Mouse (Mus musculus) CD4-positive, CD25-positive, alpha-beta regulatory T cell, adult 4 months (primary cell): Measurements from ENCODE around the gene Etnk2. TPM values are rescaled to one million over a fixed set of nuclear protein-coding genes. Genes with fewer than 3 reads are reported as not detected.

Experiments
- ATAC-seq: one replicate; pipeline ENCODE4 v1.8.0; 2017
- polyA plus RNA-seq, 2 experiments: library from polyadenylated mRNA; unstranded; fragments of 100-300 nt; shearing (Covaris generic); gene quantifications; one replicate each; pipeline ENCODE4 v1.2.1; 2017

The Etnk2 gene
- polyA plus RNA-seq, 2 experiments from 2014 or later = not detected

DNA sequence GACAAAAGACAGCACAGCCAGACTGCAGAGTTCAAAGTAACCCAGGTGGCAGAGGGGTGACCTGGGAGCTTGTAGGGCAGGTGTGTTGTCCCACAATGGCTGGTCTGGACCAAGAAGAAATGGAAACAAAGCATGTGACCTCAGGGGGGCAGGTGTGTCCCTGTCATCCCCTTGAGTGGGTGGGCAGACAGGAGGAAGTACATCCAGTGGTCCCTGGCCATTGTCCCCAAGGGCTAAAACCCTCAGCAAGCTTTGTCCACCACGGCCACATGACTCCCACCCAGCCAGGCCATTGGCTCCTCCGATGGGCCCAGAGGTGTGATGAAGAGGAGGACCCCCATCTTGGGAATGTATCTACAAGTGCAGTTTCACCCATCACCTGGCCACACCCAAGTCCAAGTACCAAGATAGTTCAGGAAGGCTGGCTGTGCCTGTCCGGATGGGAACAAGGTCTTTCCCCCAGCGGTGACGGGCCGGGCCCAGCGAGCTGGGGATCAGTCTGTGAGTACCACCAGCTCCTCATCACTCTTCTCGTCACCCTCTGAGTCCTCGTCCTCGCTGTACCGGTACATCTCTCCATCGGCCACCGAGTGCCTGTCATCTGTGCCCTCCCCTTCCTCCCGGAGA, 19.9 kb downstream of the Etnk2 start:
- ATAC-seq = no peak

DNA sequence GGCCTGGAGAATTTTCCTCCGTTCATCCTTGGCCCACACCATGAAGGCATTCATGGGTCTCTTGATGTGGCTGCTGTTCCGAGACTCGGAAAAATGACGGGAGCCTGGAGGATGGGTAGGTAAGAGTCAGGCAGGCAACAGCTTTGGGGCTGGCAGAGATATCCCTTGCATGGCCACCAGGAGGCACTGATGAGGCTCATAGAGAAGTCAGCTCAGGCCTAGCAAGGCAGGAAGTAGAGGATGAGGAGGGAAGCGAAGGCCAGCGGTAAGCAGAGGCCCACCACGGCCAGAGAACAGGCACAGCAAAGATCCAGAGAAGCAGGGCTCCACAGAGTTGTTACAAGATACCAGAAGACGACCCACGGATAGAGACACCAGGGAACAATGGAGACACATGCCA, 22.1 kb downstream of the Etnk2 start:
- peak; percentile 79 for ATAC-seq

GRCm38 (mm10) chr1:133386209-133386608, 22.8 kb downstream of the Etnk2 start:
- no peak for ATAC-seq

DNA sequence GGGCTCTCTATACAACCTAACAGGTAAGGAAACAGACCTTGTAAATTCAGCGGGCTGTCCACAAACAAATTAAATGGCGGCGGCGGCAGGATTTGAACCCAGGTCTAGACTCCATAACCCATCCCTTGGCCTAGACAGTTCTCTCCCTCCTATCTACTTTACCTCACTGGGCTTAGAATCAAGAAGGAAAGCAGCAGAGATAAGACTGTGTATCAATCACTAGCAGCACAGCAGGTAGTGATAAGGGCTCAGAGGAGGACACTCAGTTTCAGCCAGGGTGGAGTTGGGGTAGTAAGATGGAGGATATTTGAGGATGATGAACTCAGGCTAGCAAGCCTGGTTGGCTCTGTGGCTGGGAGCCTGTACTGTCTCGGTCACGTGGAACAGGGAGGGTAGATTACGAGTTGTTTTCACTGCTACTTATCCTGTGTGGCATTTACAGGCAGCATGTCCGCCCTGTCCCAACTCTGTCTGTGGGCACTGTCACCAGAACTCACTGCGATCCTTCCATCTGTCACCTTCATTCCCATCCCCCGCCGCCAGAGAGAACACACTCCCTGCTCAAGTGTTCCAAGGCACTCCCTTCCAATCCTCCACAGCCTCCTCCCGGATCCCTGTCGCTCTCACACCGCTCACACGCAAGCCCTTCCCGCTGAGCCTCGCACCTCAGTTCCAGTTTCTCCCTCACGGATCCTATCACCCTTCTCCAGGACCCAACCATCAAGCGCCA, 24.3 kb downstream of the Etnk2 start:
- no peak for ATAC-seq

DNA sequence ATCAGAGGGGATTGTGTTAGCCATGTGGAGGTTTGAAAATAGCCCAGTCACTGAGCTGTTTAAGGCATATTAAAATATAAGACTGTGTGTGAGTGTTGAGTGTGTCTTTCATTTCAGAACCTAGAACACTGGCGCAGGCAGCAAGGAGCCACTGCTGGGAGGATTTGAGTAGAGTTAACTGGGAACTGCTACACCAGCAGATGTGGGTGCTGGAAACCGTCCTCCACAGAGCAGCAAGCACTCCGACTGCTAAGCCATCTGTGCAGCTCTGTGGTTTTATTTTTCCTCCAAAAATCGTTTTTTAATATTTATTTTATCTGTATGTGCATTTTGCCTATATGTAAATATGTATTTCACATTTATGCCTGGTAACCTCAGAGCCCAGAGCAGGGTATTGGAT, 31.3 kb downstream of the Etnk2 start:
- no peak for ATAC-seq

GRCm38 (mm10) chr1:133396693-133397092, 33.3 kb downstream of the Etnk2 start:
- no peak for ATAC-seq

DNA sequence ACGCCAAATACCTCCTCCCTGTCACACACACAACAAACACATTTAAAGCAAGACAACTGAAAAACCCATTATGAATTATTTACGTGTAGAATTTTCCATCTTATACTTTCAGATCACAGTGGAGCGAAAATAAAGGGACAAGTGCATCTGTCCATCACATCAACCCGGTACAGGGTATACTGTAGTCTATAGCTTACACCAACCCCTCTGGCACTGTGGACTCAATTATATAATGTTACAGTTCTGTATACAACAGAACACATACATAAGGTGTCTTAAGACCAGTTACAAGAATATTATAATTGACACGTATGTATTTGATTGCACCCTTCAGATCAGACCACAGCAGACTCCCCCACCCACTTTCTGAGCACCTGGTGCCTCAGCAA, 33.7 kb downstream of the Etnk2 start:
- ATAC-seq = no peak

GRCm38 (mm10) chr1:133397483-133398237, 34.3 kb downstream of the Etnk2 start:
- ATAC-seq = no peak

DNA sequence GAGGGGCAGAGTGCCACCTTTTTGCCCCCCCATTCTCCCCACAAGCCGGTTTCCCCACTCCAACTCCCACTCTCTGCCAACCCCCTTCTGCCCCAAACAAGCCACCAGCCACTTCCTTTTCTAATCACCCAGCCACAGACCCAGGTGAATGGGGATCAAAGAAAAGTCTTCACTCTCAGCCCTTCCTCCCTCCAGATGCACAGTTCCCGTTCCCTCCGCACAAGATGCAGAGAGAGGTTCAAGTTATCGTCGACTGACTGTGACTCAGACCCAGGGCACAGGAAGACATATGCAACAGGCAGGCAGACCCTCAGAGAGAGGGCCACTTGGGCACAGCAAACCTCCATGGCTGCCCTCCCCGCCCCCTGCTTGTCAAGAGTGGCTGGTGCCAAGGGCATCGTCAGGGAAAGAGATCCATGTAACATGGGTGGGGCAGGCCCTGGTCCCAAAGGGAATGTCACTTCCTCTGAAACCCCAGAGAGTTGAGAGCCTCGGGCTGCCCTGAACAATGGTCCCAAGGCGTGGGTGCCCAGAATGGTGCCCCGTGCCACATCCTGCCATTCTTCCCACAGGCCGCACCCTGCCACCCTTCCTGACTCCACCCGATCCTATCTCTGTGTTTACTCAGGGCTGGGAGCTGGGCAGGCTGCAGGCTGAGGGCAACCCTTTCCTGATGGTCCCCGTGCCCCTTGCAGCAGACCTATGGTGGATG, 36.8 kb downstream of the Etnk2 start:
- no peak for ATAC-seq

GRCm38 (mm10) chr1:133404005-133404404, 40.6 kb downstream of the Etnk2 start:
- no peak for ATAC-seq

DNA sequence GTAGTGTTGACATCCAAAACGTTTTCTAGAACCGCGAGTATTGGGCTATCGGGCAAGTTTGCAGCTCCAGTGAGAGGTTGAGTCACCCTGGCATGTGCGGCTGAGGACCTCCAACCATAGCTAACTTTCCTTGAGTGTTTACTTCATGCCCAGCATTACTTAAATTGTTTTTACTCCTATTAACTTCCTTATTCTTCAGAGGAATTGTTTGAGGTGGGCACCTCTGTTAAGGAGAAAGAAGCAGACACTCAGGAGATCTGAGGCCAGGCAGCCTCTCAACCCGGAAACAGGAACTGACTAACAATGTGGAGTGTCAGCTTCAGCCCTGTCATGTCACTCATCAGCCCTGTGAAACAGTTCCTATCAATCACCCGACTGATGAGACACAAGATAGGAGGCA, 43.2 kb downstream of the Etnk2 start:
- no peak for ATAC-seq

DNA sequence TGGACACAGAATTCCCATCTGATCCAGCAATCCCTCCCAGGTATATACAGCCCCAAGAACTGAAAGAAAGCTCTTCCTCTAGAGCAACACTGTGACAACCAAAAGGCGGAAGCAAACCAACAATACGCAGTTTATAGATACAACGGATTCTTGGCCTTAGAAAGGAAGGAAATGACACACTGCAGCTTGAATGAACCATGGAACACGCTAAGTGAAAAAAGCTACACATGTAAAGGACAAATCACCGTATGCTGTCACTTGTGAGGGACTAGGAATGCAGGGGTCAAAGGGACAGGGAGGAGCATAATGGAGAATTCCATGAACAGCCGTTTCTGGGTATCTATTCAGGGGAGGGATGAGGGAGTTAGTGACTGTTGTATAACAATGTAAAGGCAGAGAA, 44.1 kb downstream of the Etnk2 start:
- no peak for ATAC-seq

GRCm38 (mm10) chr1:133408321-133408720, 44.9 kb downstream of the Etnk2 start:
- no peak for ATAC-seq

- ATAC-seq = no peak
These were observed 45.6 kb downstream of the Etnk2 start for GRCm38 (mm10) chr1:133408880-133409516.

GRCm38 (mm10) chr1:133409786-133410185, 46.4 kb downstream of the Etnk2 start:
- ATAC-seq = no peak

- no peak for ATAC-seq
These were observed 48.3 kb downstream of the Etnk2 start for GRCm38 (mm10) chr1:133411506-133412147.

GRCm38 (mm10) chr1:133412941-133413340, 49.6 kb downstream of the Etnk2 start:
- no peak for ATAC-seq

DNA sequence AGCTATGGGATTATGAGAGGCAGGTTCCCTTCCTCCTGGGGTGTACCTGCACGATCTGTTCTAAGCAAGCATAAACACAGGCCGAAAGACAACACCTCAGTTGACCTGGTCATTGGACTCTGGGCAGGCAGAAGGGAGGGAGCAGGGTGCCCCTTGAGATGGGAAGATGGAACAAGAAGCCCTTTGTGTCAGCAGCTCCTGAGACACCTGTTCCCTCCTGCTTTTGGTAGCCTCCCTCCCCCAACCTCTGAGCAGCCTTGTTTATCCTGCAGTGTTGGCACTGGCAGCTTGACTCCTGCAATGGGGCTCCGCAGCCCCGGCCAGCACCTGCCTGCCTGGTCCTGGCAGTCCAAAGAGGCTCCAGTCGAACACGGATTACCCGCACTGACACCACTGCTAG, 51.7 kb downstream of the Etnk2 start:
- ATAC-seq = no peak

- ATAC-seq = no peak
These were observed 52.1 kb downstream of the Etnk2 start for GRCm38 (mm10) chr1:133415505-133415904.

- ATAC-seq = no peak
These were observed 53.1 kb downstream of the Etnk2 start for GRCm38 (mm10) chr1:133416472-133416871.

DNA sequence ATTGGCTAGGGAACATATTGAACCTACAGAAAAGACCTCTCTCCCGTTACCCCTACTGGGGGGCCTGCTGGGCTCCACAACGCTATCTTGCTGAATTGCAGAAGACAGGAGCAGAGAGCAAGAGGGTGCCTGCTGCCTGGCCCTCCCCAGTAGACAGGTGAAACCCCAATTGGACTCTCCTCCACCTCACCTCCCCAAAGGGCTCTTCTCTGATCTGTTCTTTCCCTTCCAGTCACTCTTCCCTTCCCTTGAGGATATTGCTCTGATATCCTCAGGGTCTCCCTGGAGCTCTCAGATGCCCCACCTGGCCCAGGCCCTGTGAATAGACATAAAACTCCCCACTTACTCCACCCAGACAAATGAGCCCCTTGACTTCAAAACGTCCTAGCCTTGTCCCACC, 53.7 kb downstream of the Etnk2 start:
- ATAC-seq = no peak

- no peak for ATAC-seq
These were observed 54.2 kb downstream of the Etnk2 start for GRCm38 (mm10) chr1:133417539-133417938.
